Mouse (Mus musculus): ENCODE data around the gene Itih5.

GRCm38 (mm10) chr2:10295908-10296307 lies 142.5 kb downstream of the Itih5 start:
- TF ChIP-seq POLR2A (IDR thresholded peaks at IDR 0.05; ENCODE audit: extremely low read depth, insufficient read depth, low read length) (no peak), CTCF (IDR thresholded peaks at IDR 0.05; ENCODE audit: low read depth, low read length) (no peak)
